Mouse (Mus musculus): ENCODE results near the gene Eps15.

GRCm38 (mm10) chr4:109267452-109267851 lies 12.6 kb upstream of the Eps15 start:
- TF ChIP-seq POLR2A (IDR thresholded peaks at IDR 0.05; ENCODE audit: control insufficient read depth, low read depth, low read length) (no peak), CTCF (IDR thresholded peaks at IDR 0.05; ENCODE audit: control insufficient read depth, insufficient read depth, insufficient replicate concordance, low read depth, low read length) (no peak)

Measured in testis, adult 2 months (tissue).